Mouse (Mus musculus) hindbrain, embryonic 12.5 days (tissue): ENCODE results near the gene Cyth2. TPM values are rescaled to one million over a fixed set of nuclear protein-coding genes. Genes with fewer than 3 reads are reported as not detected.

Experiments
- ATAC-seq: fragments of 200-750 bp; cut with Nextera tagmentation; 2 replicates; pipeline ENCODE4 v1.8.0; 2017; ENCODE audit warnings: moderate TSS enrichment; ENCODE audit not compliant: low FRiP score
- H3K27ac ChIP-seq: fragments of 300-500 bp; sonication (generic); 2 replicates; pipeline ENCODE4 v1.5.1; 2016; ENCODE audit warnings: mild to moderate bottlenecking
- H3K27me3 ChIP-seq: fragments of 300-500 bp; sonication (generic); 2 replicates; pipeline ENCODE4 v1.6.1; 2016; ENCODE audit warnings: mild to moderate bottlenecking
- H3K36me3 ChIP-seq: fragments of 300-500 bp; sonication (generic); 2 replicates; pipeline ENCODE4 v1.6.1; 2016; ENCODE audit warnings: mild to moderate bottlenecking
- H3K4me1 ChIP-seq: fragments of 300-500 bp; sonication (generic); 2 replicates; pipeline ENCODE4 v1.6.1; 2016
- H3K4me2 ChIP-seq: fragments of 300-500 bp; sonication (generic); replicated peaks from 2 replicates; pipeline ENCODE4 v1.6.1; 2016; ENCODE audit warnings: mild to moderate bottlenecking
- H3K4me3 ChIP-seq: fragments of 300-500 bp; sonication (generic); 2 replicates; pipeline ENCODE4 v1.5.1; 2016; ENCODE audit warnings: mild to moderate bottlenecking
- H3K9ac ChIP-seq: fragments of 300-500 bp; sonication (generic); 2 replicates; pipeline ENCODE4 v1.6.1; 2016; ENCODE audit warnings: mild to moderate bottlenecking, moderate library complexity
- H3K9me3 ChIP-seq: fragments of 300-500 bp; sonication (generic); replicated peaks from 2 replicates; pipeline ENCODE4 v1.6.1; 2016; ENCODE audit warnings: mild to moderate bottlenecking
- WGBS: fragments of 180-500 bp; shearing (Covaris S2); methylation state at CpG from one replicate; pipeline ENCODE4 v1.1.7; 2016; 5-methylcytosine and 5-hydroxymethylcytosine counted together
- polyA plus RNA-seq: library from polyadenylated mRNA; unstranded; fragments of >200 nt; fragmentation: Nextera tagmentation; extraction: Ambion mirVana; gene quantifications from 2 replicates; pipeline ENCODE4 v1.2.1, GENCODE M21; 2016

The Cyth2 gene
- polyA plus RNA-seq, 1 experiment from 2014 or later = 284 TPM

- ATAC-seq = no peak
- Histone ChIP-seq H3K4me2 (peak overlapping the region; percentile 50), H3K4me3 (peak overlapping the region; percentile 38), H3K36me3 (peaks cover 20% of the 10 kb centered on the region), H3K9ac (0 out of 2 replicates have a peak overlapping the region, but pooled peaks have one; percentile 45), H3K4me1 (peaks cover 35% of the 10 kb centered on the region), H3K27ac (no peak overlapping the region), H3K9me3 (no peaks in the 10 kb centered on the region), H3K27me3 (peaks cover 61% of the 10 kb centered on the region)
- 9% methylated on average over 30 of the region's 30 CpGs for WGBS
Observed at GRCm38 (mm10) chr7:45832428-45832827, 18.0 kb upstream of the Cyth2 start.

- Histone ChIP-seq H3K4me3 (peak overlapping the region; percentile 85), H3K9me3 (no peaks in the 10 kb centered on the region), H3K9ac (peak overlapping the region; percentile 67; the same call in 1 of the 2 replicates), H3K4me2 (peak overlapping the region; percentile 67), H3K4me1 (peaks cover 35% of the 10 kb centered on the region), H3K36me3 (peaks cover 33% of the 10 kb centered on the region), H3K27ac (peak overlapping the region; percentile 92), H3K27me3 (peaks cover 50% of the 10 kb centered on the region)
- 16% methylated on average over 5 of the region's 5 CpGs for WGBS
- peak; percentile 36 for ATAC-seq
Observed at GRCm38 (mm10) chr7:45831128-45831525, 16.7 kb upstream of the Cyth2 start.

DNA sequence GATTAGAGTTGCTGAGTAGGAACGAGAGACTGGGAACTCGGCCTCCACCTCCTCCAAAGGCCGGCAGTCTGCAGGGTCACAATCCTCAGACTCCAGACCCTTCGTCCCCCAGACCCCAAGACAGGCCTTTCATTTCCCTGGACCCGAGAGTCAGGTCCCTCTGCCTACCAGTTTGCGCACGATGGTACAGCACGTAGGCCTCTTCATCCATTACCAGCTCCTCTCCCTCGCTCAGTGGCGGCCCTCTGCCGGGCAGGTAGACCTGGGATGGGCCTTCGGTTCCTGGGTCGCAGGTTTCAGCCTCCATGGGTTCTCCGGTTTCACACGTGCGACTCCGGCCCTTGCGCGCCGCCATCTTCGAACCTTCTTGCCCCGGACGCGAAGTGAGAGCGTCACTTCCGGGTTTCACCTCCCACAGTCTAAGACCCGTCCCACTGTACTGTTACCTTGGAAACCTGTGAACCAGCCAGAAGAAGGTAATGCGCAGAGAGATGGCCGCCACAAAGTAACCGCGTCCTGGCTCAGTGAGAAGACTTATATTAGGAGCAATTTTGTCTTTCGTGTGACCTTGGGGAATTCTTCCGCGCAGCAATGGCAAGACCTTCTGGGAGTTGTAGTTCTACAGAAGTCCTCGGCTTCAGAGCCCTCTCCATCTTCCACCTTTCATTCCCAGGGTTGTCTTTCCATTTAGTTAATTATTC, 16.2 kb upstream of the Cyth2 start, which contains the start of gene Grwd1:
Grwd1 (minus strand) TSS at position 518 of the 701 bp plus-strand sequence.
- Histone ChIP-seq H3K9me3 (no peaks in the 10 kb centered on the region), H3K9ac (peak within 1 kb of the TSS; percentile 67), H3K4me3 (peak within 1 kb of the TSS; percentile 85), H3K27ac (peak within 1 kb of the TSS; percentile 92), H3K4me2 (peak within 1 kb of the TSS; percentile 67), H3K4me1 (peaks cover 35% of the 10 kb centered on the region), H3K27me3 (peaks cover 45% of the 10 kb centered on the region), H3K36me3 (peaks cover 38% of the 10 kb centered on the region)
- WGBS = under 1% methylated on average over 35 of the region's 35 CpGs
- ATAC-seq = peak; percentile 85

GRCm38 (mm10) chr7:45826631-45827030, 12.2 kb upstream of the Cyth2 start:
- Histone ChIP-seq H3K4me2 (no peak overlapping the region), H3K27ac (no peak overlapping the region), H3K4me1 (peaks cover 16% of the 10 kb centered on the region), H3K9ac (no peak overlapping the region), H3K4me3 (no peak overlapping the region), H3K27me3 (peaks cover 6% of the 10 kb centered on the region), H3K9me3 (no peaks in the 10 kb centered on the region), H3K36me3 (peaks cover 64% of the 10 kb centered on the region)
- WGBS = 96% methylated on average over 7 of the region's 7 CpGs
- ATAC-seq = no peak

GRCm38 (mm10) chr7:45824598-45824997, 10.2 kb upstream of the Cyth2 start, which contains the start of gene Kcnj14:
Gene Kcnj14, minus strand, starts transcription at chr7:45824782.
- Histone ChIP-seq H3K4me3 (no peak within 1 kb of the TSS), H3K27ac (no peak within 1 kb of the TSS), H3K27me3 (peaks cover 9% of the 10 kb centered on the region), H3K36me3 (peaks cover 64% of the 10 kb centered on the region), H3K9me3 (no peaks in the 10 kb centered on the region), H3K9ac (0 out of 2 replicates have a peak within 1 kb of the TSS, but pooled peaks have one; percentile 4), H3K4me1 (peaks cover 6% of the 10 kb centered on the region), H3K4me2 (no peak within 1 kb of the TSS)
- WGBS = 87% methylated on average over 7 of the region's 7 CpGs
- no peak for ATAC-seq

DNA sequence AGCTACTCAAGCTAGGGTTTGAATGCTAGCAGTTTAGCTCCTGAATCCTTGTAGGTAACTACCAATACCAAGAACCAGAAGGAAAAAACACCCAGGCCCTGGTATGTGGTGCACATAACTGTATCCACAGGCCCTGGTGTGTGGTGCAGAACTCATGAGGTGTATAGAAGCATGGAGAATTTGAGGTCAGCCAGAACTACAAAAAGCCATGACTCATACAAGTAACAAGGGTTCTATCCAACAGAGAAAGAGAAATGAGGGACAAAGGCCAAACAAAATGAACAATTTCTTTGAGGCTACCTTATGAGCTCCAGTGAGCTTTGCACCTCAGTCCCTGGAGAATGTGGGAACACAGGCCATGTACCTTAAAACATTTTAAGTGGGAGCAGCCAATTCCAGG, 6.5 kb upstream of the Cyth2 start:
- Histone ChIP-seq H3K4me2 (no peak overlapping the region), H3K9me3 (no peaks in the 10 kb centered on the region), H3K27me3 (peaks cover 19% of the 10 kb centered on the region), H3K4me1 (peaks cover 4% of the 10 kb centered on the region), H3K4me3 (no peak overlapping the region), H3K27ac (no peak overlapping the region), H3K36me3 (peaks cover 29% of the 10 kb centered on the region), H3K9ac (no peak overlapping the region)
- no peak for ATAC-seq

- Histone ChIP-seq H3K4me2 (peak overlapping the region; percentile 29), H3K36me3 (peaks cover 18% of the 10 kb centered on the region), H3K27me3 (peaks cover 19% of the 10 kb centered on the region), H3K4me3 (no peak overlapping the region), H3K9me3 (no peaks in the 10 kb centered on the region), H3K27ac (no peak overlapping the region; the same call in 1 of the 2 replicates), H3K9ac (no peak overlapping the region), H3K4me1 (peaks cover 15% of the 10 kb centered on the region)
- no peak for ATAC-seq
- WGBS = 7% methylated on average over 23 of the region's 25 CpGs
Observed at GRCm38 (mm10) chr7:45819843-45820242, 5.5 kb upstream of the Cyth2 start.

DNA sequence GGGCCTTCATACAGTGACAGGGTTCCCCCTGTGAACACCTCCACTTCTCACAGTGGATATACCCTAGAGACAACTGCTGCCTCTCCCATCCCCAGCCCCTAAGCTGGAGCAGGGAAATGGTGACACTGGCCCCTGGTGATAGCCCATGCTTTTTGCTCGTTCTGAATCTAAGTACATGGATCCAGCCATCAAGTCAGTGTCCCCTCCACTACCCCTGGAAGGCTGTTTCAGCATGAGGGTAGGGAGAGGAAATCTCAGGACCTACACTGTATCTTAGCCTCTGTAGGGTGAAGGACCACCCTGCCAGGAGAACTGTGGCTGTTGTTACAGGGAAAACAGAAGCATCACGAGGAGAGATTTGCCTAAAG, 1.6 kb upstream of the Cyth2 start:
- ATAC-seq = no peak
- WGBS = 60% methylated on average over 2 of the region's 2 CpGs
- Histone ChIP-seq H3K4me2 (0 out of 2 replicates have a peak overlapping the region, but pooled peaks have one; percentile 57), H3K27ac (no peak overlapping the region), H3K4me3 (no peak overlapping the region), H3K4me1 (peaks cover 34% of the 10 kb centered on the region), H3K9ac (no peak overlapping the region), H3K9me3 (no peaks in the 10 kb centered on the region), H3K27me3 (peaks cover 19% of the 10 kb centered on the region), H3K36me3 (peaks cover 21% of the 10 kb centered on the region)

GRCm38 (mm10) chr7:45815323-45815983, 1.1 kb upstream of the Cyth2 start:
- H3K9ac ChIP-seq = peak overlapping the region; percentile 18; the same call in 1 of the 2 replicates
- peaks cover 26% of the 10 kb centered on the region for H3K36me3 ChIP-seq
- WGBS = 42% methylated on average over 10 of the region's 10 CpGs
- peak overlapping the region; percentile 57 for H3K4me2 ChIP-seq
- no peaks in the 10 kb centered on the region for H3K9me3 ChIP-seq
- peak overlapping the region; percentile 62 for H3K27ac ChIP-seq
- peaks cover 17% of the 10 kb centered on the region for H3K27me3 ChIP-seq
- no peak overlapping the region for H3K4me3 ChIP-seq
- ATAC-seq = no peak
- H3K4me1 ChIP-seq = peaks cover 34% of the 10 kb centered on the region

DNA sequence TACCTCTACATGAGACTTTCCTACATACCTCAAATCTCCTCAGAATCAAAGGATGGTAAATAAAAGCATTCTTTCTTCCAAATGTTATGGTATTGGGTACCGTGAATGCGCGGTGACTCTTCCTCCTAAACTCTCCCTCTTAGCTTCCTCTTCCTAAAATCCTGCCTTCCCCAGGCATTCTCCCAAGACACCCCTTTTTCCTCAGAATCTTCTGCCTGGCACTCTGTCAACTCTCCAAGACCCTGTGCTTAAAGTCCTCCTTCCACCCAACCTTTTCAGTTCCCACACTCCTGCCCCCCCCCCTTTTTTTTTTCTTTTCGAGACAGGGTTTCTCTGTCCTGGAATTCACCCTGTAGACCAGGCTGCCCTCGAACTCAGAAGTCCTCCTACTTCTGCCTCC, 460 bp upstream of the Cyth2 start:
- Histone ChIP-seq H3K36me3 (peaks cover 32% of the 10 kb centered on the region), H3K4me3 (peak overlapping the region; percentile 98), H3K27ac (peak overlapping the region; percentile 62), H3K9ac (peak overlapping the region; percentile 32; the same call in 1 of the 2 replicates), H3K27me3 (peaks cover 11% of the 10 kb centered on the region), H3K4me1 (peaks cover 33% of the 10 kb centered on the region), H3K9me3 (no peaks in the 10 kb centered on the region), H3K4me2 (peak overlapping the region; percentile 57)
- no peak for ATAC-seq
- 2% methylated on average over 5 of the region's 5 CpGs for WGBS

DNA sequence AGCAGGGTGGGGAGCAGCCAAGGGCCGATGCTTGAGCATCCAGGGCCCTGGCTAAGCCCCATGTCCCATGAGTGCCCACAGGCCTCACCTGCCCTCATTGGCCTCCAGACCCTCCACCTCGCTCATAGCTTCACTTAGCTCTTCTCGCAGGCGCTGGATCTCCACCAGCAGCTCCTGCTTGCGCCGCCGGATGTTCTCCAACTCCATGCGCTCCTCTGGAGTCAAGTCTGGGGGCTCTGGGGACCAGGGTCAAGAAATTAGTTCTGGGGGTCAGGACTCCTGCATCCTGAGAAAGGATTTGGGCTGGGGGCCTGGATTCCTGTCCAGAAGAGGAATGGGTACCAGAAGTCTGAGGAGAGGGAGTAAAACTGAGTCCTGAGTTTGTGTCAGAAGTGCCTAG, 1.5 kb downstream of the Cyth2 start:
- peak overlapping the region; percentile 68 for H3K4me2 ChIP-seq
- WGBS = 88% methylated on average over 8 of the region's 8 CpGs
- peak overlapping the region; percentile 100; the same call in 1 of the 2 replicates for H3K27ac ChIP-seq
- peak overlapping the region; percentile 100 for H3K9ac ChIP-seq
- H3K4me3 ChIP-seq = peak overlapping the region; percentile 98
- H3K36me3 ChIP-seq = peaks cover 51% of the 10 kb centered on the region
- peaks cover 44% of the 10 kb centered on the region for H3K4me1 ChIP-seq
- ATAC-seq = no peak
- no peaks in the 10 kb centered on the region for H3K27me3 ChIP-seq
- no peaks in the 10 kb centered on the region for H3K9me3 ChIP-seq

DNA sequence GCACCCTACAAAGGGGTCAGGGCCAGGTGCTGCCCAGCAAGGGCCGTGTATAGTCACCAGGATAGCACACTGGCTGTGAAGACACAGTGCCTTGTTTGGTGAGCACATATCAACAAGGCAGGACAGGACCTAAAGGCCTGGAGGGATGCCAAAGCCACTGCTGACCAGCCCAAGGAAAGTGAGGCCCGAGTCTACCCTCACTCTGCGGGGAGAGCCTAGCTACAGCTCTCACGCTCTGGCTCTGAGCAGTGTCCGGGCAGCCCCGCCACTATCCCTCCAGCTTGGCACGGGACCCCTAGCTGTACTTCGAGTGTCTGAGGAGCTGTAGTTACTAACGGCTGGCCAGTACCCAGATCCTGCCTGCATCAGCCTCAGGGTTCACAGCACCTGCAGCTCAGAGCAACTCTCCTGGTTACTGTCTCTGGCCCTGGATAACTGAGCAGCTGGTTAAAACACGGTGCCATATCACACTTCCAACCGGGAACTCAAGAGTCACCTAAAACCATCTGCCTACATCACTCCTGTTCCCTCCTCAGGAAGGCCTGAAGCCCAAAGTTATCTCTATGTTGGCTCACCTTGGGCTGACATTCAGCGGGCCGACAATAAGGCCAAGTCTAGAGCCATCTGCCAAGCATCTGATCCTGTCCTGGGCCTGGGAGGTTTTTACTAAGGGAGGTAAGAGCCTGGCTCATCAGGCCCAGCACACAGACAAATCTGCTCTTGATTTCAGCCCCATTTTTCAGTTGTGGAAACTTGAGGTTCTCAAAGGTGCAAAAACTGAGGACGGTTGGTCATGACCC, 4.9 kb downstream of the Cyth2 start:
- Histone ChIP-seq H3K4me3 (no peak overlapping the region), H3K27ac (0 out of 2 replicates have a peak overlapping the region, but pooled peaks have one; percentile 12), H3K36me3 (peaks cover 76% of the 10 kb centered on the region), H3K4me2 (no peak overlapping the region), H3K9me3 (no peaks in the 10 kb centered on the region), H3K27me3 (no peaks in the 10 kb centered on the region), H3K4me1 (peaks cover 30% of the 10 kb centered on the region), H3K9ac (no peak overlapping the region)
- ATAC-seq = no peak
- 89% methylated on average over 14 of the region's 14 CpGs for WGBS
